Mouse (Mus musculus): ENCODE measurements around the gene Depdc5.

GRCm38 (mm10) chr5:33032036-33032773 is 168.7 kb downstream of the Depdc5 start:
- TF ChIP-seq ZC3H11A (IDR thresholded peaks at IDR 0.05; ENCODE audit: borderline replicate concordance, low read depth, low read length) (no peak), HCFC1 (IDR thresholded peaks at IDR 0.05; ENCODE audit: borderline replicate concordance, insufficient read depth, low read length) (no peak), CHD2 (IDR thresholded peaks at IDR 0.05; ENCODE audit: low read depth, low read length) (no peak)

All from ES-E14 (cell line).